Mouse (Mus musculus) embryonic facial prominence, embryonic 13.5 days (tissue): ENCODE results near the gene Nat8f7. TPM values are rescaled to one million over a fixed set of nuclear protein-coding genes. Genes with fewer than 3 reads are reported as not detected.
"Not testable (repeated sequence)": the region's sequence is repeated elsewhere in the genome, so short reads cannot be mapped to it uniquely, and the experiment has no call there.

Experiments used
- ATAC-seq: fragments of 200-750 bp; cut with Nextera tagmentation; 2 replicates; pipeline ENCODE4 v1.8.0; 2017; ENCODE audit warnings: low read depth; ENCODE audit not compliant: insufficient number of reproducible peaks, insufficient read depth, low FRiP score, low TSS enrichment
- H3K27ac ChIP-seq: fragments of 300-500 bp; sonication (generic); 2 replicates; pipeline ENCODE4 v1.5.1; 2015; ENCODE audit warnings: moderate library complexity, mild to moderate bottlenecking, inconsistent platforms
- H3K27me3 ChIP-seq: fragments of 300-500 bp; sonication (generic); 2 replicates; pipeline ENCODE4 v1.6.1; 2015; ENCODE audit warnings: mild to moderate bottlenecking, inconsistent platforms
- H3K36me3 ChIP-seq: fragments of 300-500 bp; sonication (generic); 2 replicates; pipeline ENCODE4 v1.6.1; 2015; ENCODE audit warnings: mild to moderate bottlenecking, inconsistent platforms
- H3K4me1 ChIP-seq: fragments of 300-500 bp; sonication (generic); 2 replicates; pipeline ENCODE4 v1.6.1; 2015; ENCODE audit warnings: inconsistent platforms
- H3K4me2 ChIP-seq: fragments of 300-500 bp; sonication (generic); 2 replicates; pipeline ENCODE4 v1.6.1; 2015; ENCODE audit warnings: moderate library complexity, mild to moderate bottlenecking, inconsistent platforms
- H3K4me3 ChIP-seq: fragments of 300-500 bp; sonication (generic); 2 replicates; pipeline ENCODE4 v1.5.1; 2015; ENCODE audit warnings: mild to moderate bottlenecking, inconsistent platforms
- H3K9ac ChIP-seq: fragments of 300-500 bp; sonication (generic); 2 replicates; pipeline ENCODE4 v1.6.1; 2015; ENCODE audit warnings: mild to moderate bottlenecking, inconsistent platforms
- H3K9me3 ChIP-seq: fragments of 300-500 bp; sonication (generic); 2 replicates; pipeline ENCODE4 v1.6.1; 2016; ENCODE audit warnings: inconsistent platforms
- WGBS: fragments of 180-500 bp; shearing (Covaris S2); methylation state at CpG from one replicate; pipeline ENCODE4 v1.1.7; 2015; ENCODE audit warnings: mixed read lengths; 5-methylcytosine and 5-hydroxymethylcytosine counted together
- microRNA-seq: library from miRNA; unstranded; fragments of <30 nt; microRNA quantifications from one replicate; pipeline ENCODE4, GENCODE M21; 2016
- polyA plus RNA-seq: library from polyadenylated mRNA; unstranded; fragments of >200 nt; fragmentation: Nextera tagmentation; extraction: Ambion mirVana; gene quantifications from 2 replicates; pipeline ENCODE4 v1.2.1, GENCODE M21; 2015

Gene Nat8f7
- polyA plus RNA-seq, result not detected in 2 replicates

DNA sequence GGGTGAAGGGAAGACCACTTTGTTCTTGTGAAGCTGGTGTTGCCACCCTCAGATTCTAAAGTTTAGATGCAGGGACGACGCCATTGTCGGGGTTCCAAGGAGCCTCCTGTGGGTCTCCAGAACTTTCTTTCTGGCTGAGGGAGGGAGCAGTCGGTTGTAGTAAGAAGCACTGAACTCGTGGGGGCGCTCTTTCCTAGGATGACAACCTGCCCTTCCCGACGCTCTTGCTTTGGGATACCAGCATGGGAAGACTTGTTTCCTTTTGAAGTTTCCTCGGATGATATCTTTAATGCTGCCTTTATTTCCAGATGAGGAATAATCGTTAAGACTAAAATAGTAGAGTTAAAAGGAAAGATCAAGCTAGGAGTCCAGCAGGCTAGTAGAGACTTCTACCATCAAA, at the start of gene Nat8f7:
TSS of gene Nat8f7 (minus strand) at position 101 of the 400 bp plus-strand sequence.
- H3K27me3 ChIP-seq, H3K4me3 ChIP-seq, H3K4me2 ChIP-seq, H3K27ac ChIP-seq, H3K9me3 ChIP-seq, H3K4me1 ChIP-seq, H3K9ac ChIP-seq, H3K36me3 ChIP-seq, ATAC-seq: not testable (repeated sequence)
- WGBS, result 79% methylated on average over 10 of the region's 10 CpGs

GRCm38 (mm10) chr6:85762678-85763077, 49.7 kb upstream of the Nat8f7 start:
- ATAC-seq, result not testable (repeated sequence)
- WGBS, result 64% methylated on average over 2 of the region's 2 CpGs

DNA sequence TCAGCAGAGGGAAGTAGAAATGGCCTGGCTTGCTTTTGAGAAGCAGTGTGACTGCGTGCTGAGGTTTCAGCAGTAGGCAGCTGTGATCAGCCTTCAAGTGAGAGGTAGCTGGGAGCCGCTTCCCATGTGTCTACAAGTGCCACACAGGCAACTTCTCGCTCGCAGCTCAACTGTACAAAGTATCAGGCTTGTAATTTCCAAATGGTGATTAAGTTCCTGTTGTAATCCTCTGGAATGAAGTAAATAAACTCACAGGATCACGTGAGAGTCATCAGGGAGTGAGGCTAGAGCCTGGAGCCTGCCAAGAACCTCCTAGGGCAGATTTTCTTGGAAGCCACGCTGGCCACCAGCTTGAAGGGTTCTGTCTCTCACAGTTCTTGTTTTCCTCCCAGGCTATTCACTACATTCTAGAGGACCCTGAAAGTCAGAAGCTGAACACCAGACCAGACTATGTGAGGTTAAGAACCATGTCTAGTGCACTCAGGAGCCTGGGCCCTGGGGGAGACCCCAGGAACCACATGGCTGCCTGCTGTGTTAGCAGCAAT, 42.8 kb upstream of the Nat8f7 start:
- not testable (repeated sequence) for H3K27ac ChIP-seq, H3K4me2 ChIP-seq, H3K4me3 ChIP-seq, H3K9me3 ChIP-seq, H3K36me3 ChIP-seq, H3K4me1 ChIP-seq, ATAC-seq, H3K27me3 ChIP-seq, H3K9ac ChIP-seq
- 58% methylated on average over 3 of the region's 6 CpGs for WGBS

More at GRCm38 (mm10) chr6:85762678-85763077, 49.7 kb upstream of the Nat8f7 start:
- not testable (repeated sequence) for H3K4me3 ChIP-seq, H3K9me3 ChIP-seq, H3K4me2 ChIP-seq, H3K9ac ChIP-seq, H3K36me3 ChIP-seq, H3K4me1 ChIP-seq, H3K27ac ChIP-seq, H3K27me3 ChIP-seq

GRCm38 (mm10) chr6:85709607-85710006, 3.4 kb downstream of the Nat8f7 start:
- not testable (repeated sequence) for H3K9me3 ChIP-seq, ATAC-seq, H3K36me3 ChIP-seq, H3K4me2 ChIP-seq, H3K4me1 ChIP-seq, H3K27ac ChIP-seq, H3K27me3 ChIP-seq, H3K4me3 ChIP-seq, H3K9ac ChIP-seq
- WGBS, result 70% methylated on average over 1 of the region's 1 CpGs

DNA sequence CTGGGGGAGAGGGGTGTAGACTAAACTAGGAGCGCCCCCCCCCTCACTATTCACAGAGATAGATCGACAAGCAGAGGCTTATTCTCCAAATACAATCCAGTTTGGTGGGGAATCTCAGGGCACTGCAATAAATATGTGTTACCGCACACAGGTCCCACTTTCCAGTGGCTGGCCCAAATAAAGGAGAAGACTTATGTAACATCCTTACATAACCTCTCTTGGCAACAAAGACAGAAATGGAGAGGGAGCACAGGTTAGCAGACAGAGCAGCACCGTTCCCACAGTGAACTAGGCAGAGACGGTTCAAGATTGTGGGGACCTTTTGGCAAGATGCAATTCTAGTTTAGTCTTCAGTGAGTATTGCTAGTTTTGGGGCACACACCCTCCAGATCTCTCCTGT, 3.8 kb downstream of the Nat8f7 start:
- not testable (repeated sequence) for H3K36me3 ChIP-seq, H3K4me2 ChIP-seq, H3K27ac ChIP-seq, H3K4me1 ChIP-seq, ATAC-seq, H3K9ac ChIP-seq, H3K27me3 ChIP-seq, H3K9me3 ChIP-seq, H3K4me3 ChIP-seq
- WGBS, result 89% methylated on average over 5 of the region's 5 CpGs

DNA sequence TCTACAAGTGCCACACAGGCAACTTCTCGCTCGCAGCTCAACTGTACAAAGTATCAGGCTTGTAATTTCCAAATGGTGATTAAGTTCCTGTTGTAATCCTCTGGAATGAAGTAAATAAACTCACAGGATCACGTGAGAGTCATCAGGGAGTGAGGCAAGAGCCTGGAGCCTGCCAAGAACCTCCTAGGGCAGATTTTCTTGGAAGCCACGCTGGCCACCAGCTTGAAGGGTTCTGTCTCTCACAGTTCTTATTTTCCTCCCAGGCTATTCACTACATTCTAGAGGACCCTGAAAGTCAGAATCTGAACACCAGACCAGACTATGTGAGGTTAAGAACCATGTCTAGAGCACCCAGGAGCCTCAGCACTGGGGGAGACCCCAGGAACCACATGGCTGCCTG, 11.1 kb downstream of the Nat8f7 start:
- not testable (repeated sequence) for H3K27me3 ChIP-seq, H3K4me3 ChIP-seq, ATAC-seq, H3K9me3 ChIP-seq, H3K27ac ChIP-seq, H3K9ac ChIP-seq, H3K4me2 ChIP-seq, H3K4me1 ChIP-seq, H3K36me3 ChIP-seq
- WGBS, result 79% methylated on average over 2 of the region's 4 CpGs

Small RNAs within 50 kb of the gene (microRNA-seq; reads per million reads assigned to microRNA genes)
- gene Gm27317, result not detected

Other genes with a start within 250 kb of the Nat8f7 start
- 0.36 and 0.42 TPM in 2 replicates for gene Fbxo41, start 210.2 kb downstream of the Nat8f7 start, polyA plus RNA-seq
- not detected in 2 replicates for gene Egr4, start 199.6 kb downstream of the Nat8f7 start, polyA plus RNA-seq
- 5.7 and 7.6 TPM in 2 replicates for gene Alms1, start 125.7 kb downstream of the Nat8f7 start, polyA plus RNA-seq
- 0.22 TPM in 1 of 2 replicates, not detected in the other for gene Nat8f3, start 52.5 kb upstream of the Nat8f7 start, polyA plus RNA-seq
- gene Nat8f6, start 107.7 kb upstream of the Nat8f7 start, polyA plus RNA-seq, result not detected in 2 replicates
- not detected in 2 replicates for gene Nat8f5, start 107.8 kb upstream of the Nat8f7 start, polyA plus RNA-seq
- not detected in 2 replicates for gene Nat8, start 118.9 kb upstream of the Nat8f7 start, polyA plus RNA-seq
- not detected in 2 replicates for gene Nat8f2, start 156.0 kb upstream of the Nat8f7 start, polyA plus RNA-seq
- 2.5 and 2.8 TPM in 2 replicates for gene Nat8f4, start 191.7 kb upstream of the Nat8f7 start, polyA plus RNA-seq
- gene Tprkb, start 198.7 kb upstream of the Nat8f7 start, polyA plus RNA-seq, result 39.5 and 45.9 TPM in 2 replicates
- 6.5 and 11.2 TPM in 2 replicates for gene Nat8f1, start 202.5 kb upstream of the Nat8f7 start, polyA plus RNA-seq
- gene Dusp11, start 248.5 kb upstream of the Nat8f7 start, polyA plus RNA-seq, result 48.6 and 55.6 TPM in 2 replicates